Mouse (Mus musculus) T-helper 1 cell (primary cell): Measurements from ENCODE around the gene Nabp1.

ENCODE experiments used
- in situ Hi-C: fragments of 300-600 bp; cut with MboI, MseI; formaldehyde crosslinking; loops from one replicate; pipeline ENCODE4 v1.15.1; 2025; ENCODE audit warnings: high pct_unique_total_duplicates

Gene Nabp1

DNA sequence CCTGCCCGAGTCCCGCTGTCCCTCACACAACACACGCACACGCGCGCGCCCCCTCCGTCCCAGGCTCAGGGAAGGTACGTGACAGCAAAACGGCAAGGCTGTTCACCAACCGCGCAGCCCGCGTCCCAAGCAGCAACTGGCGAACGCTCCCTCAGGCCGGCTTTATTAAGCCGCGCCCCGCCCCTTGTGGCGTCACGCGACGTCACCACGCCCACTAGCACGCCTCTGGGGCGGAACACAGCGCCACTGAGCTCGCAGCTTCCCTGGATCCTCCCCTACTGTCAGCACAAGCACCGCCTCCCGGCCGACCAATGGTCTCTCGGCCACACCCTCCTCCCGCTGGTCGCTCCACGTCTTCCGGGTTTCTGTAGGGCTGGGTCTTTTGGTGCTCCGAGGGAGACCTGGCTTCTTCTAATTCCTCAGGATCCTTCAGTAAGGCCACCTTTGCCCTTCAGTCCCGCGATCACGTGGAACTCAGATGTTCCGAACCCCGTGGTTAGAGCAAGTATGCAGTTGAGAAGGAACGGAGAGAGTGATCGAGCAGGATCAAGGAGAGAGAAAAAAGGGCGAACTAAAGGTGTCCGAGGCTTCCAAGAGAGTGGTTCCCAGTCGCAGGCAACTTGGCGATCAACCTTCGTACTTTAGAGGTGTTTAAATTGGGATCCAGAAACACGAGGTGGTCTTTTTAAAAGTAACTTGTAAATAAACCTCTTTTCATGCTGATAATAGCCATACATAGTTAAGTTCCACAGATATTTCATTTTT is at the start of gene Nabp1:
Gene Nabp1, minus strand, starts transcription at position 164 of the 765 bp plus-strand sequence.
- in situ Hi-C loops, result no loop called here

DNA sequence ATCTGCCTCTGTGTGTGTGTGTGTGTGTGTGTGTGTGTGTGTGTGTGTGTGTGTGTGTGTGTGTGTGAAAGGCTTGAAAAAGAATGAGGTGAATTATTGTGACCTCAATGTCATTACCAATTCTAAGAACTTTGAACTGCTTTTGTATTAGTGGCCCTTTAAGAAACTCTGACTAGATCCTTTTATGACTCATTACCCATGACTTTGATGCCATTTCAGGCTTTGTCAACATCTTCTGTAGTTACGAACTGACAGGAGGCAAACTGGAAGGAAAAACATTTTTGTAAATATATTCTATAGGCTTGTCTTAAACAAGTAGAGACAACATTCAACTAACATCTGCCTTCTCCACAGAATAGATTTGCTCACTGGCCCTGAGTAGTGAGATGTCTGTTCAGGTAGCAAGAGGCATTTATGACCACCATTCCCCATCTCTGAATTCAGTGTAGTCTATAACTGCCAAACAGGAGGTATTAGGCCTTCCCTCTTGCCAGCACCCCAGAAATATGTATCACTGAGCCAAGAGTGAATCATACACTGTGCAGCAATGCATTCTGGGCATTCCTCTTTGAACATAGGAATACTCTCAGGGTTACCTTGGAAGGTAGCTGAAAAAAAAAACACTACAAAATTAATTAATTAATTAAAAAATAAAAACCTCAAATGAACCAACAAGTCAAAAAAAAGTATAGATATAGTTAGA is 47.5 kb upstream of the Nabp1 start:
- in situ Hi-C loops, result loop anchor here (10.0 kb wide), 1 partner anchor 59 kb away; no protein-coding TSS in a partner anchor

DNA sequence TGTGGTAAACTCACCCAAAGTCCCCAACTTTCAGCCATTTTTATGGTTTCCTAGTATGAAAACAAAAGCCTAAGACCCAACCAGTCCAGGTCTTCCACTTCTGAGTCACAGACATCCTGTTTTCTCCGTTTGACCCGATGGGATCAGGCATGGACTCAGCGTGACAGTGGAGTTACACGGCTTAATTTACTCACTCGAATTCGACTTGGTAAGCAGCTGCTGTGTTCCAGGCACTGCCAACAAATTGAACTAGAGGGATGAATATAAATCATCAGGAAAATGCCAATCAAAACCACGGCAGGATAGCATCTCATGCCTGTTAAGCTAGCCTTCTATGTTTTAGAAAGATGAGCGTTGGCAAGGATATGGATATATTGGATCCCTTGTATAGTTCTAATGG is 43.4 kb upstream of the Nabp1 start:
- in situ Hi-C loops, result loop anchor here (10.0 kb wide), 1 partner anchor 63 kb away; no protein-coding TSS in a partner anchor

DNA sequence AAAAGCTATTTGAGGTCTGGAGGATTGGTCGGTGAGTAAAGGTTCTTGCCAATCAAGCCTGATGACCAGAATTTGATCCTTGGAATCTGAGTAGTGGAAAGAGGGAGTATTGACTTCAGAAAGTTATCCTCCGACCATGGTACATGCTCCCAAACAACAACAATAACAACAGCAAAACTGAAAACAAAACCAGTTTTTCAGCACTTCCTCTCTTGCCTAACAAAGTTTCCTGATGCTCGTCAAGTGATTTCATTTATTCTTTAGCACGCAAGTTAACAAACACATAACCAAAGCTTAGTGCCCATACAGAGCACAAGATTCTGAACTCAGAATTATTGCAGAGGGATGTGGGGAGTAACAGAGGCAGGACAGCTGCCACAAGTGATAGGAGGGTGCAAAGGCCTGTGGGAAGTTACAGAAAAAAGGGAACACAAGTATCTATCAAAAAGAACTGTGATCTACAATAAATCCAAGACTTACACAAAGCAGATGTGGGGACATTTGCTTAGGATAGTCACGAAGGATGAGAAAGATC is 42.1 kb upstream of the Nabp1 start:
- in situ Hi-C loops, result loop anchor here (10.0 kb wide), 1 partner anchor 64 kb away; no protein-coding TSS in a partner anchor

DNA sequence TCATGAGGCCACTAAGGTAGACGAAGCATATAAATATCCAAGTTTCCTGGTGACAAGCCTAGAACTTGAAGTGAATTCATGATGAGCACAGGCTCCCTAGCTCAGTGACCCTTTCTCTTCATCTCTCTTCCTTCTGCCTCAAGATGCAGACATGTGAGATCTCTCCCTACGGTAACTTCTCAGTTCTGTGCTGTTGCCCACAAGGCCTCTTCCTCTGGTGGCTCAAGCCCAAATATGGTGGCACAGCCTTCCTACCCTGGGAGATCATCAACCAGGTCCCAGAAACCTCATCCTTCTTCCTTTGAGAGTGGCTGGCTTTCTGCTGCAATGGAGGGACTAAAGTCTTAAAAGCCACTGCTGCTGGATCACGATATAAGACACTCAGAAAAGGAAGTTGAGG is 40.9 kb upstream of the Nabp1 start:
- in situ Hi-C loops, result loop anchor here (5.0 kb wide), 1 partner anchor 37 kb away; no protein-coding TSS in a partner anchor

DNA sequence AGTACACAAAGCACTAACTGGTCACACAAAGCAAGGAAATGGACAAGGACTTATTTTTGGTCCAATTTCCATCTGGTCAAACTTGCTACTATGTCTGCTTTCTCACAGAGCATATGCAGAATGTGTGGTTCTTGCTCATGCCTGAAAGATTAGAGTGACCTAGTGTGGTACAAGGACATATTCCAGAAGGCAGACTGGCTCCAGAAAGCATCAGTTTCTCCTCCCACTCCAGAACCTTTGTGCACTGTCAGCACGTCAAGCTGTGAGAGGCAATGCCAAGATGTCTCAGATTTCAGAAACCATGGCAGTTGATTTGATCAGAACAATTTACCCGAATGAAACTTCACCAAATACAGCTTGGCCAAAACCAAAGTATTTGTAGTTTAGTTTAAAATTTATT is 37.4 kb upstream of the Nabp1 start:
- in situ Hi-C loops, result loop anchor here (5.0 kb wide), 1 partner anchor 33 kb away; no protein-coding TSS in a partner anchor

- in situ Hi-C loops, result loop anchor here (5.0 kb wide), 1 partner anchor 33 kb away; no protein-coding TSS in a partner anchor
These were observed 36.8 kb upstream of the Nabp1 start for GRCm38 (mm10) chr1:51515041-51515440.

DNA sequence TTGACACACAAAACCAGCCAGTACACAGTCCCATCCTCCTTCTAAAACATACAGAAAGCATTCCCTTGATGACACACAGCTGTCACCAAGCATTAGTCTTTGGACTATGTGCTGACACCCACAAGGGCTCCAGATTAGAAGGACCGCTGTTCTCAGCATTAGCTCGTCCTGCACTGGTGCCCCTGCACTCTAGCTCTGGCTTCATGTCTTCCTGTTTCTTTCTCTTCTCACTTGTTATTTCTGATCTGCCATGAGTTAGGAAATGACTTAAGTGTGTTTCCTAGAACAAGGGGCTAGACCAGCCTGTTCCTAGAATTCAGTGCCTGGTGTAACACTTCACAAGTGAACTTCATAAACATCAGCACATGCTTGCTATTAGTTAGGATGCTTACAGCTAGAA is 36.2 kb upstream of the Nabp1 start:
- in situ Hi-C loops, result no loop called here

DNA sequence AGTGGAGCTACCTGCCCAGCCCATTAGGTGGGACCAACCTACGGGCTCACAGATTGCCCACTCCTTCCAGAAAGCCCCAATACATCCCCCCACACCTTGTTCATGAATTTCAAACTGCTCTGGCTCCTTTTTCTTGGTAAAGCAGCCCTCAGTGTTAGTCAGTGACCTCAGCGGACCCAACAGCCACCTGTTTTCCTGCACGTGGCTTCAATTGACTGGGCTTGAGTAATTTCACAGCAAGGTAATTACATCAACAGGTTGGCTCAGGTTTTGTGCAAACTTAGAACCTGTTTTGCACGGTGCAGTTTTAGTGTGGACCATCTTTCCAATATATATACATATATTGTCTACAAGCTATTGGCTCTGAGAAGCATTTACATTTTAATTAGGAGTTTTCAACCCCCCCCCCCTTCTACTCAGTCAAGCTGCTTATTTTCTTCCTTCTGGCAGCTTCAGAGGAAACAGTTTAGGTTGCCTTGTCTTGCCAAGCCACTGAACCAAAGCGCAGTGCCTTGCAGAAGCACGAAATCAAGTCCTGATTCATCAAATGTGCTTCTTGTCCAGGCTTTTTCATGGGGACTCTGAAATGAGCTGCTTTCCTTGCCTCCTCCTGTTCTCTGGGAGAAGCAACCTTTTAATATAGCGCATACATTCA is 35.0 kb upstream of the Nabp1 start:
- in situ Hi-C loops, result no loop called here

DNA sequence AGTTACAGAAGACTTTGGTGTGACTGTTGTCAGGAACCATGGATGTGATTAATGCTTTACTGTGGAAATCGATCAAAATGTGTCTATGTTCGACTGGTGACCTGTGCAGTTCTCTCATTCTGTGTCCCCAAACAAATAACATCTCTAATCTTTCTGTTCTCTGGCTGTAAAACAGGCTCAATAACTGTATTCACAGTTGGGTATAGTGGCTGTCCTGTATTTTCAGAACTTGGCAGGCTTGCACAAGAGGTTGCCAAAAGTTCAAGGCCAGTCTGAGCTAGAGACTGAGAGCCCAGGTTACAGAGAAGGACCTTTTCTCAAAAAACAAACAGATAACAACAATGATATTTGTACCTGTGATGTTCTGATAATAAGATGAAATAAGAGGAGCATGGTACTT is 34.1 kb upstream of the Nabp1 start:
- in situ Hi-C loops, result no loop called here

DNA sequence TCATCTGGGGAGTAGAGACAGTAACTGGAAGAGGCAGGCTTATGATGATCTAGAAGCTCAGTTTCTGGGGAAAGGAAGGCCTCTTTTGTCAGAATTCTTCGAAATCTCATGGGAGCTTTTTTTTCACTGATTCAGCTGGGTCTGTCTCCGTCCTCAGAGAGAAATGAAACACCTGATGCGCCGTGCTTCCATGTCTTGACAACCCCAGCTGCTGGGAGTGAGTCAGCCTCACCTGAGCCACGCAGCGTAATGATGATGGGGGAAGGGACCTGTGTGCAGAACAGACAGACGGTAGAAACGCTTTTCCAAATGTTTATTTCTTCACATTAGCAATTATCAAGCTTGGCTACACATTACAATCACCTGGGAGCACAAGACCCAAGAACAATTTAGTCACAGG is 31.6 kb upstream of the Nabp1 start:
- in situ Hi-C loops, result no loop called here

DNA sequence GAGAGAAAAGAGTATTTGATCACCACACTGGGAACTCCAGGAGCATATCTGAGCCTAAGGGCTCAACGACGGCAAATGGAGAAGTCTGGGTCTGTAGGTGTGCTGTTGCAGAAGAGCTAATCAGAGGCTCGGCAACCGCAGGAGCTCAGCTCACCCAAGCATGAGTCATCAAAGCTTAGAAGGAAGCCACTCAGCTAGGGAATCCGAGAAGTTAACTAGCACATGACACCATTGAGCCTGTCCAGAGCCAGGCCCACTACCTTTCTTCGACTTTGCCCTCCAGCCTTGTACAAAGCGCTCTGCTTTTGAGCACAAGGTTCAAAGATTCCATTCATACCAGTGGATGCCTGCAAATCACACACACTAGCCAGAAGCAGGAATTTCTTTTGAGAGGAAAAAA is 30.9 kb upstream of the Nabp1 start:
- in situ Hi-C loops, result no loop called here

- in situ Hi-C loops, result no loop called here
These were observed 30.3 kb upstream of the Nabp1 start for GRCm38 (mm10) chr1:51508543-51508942.

- in situ Hi-C loops, result no loop called here
These were observed 29.2 kb upstream of the Nabp1 start for GRCm38 (mm10) chr1:51507436-51507835.

GRCm38 (mm10) chr1:51506236-51506635 is 28.0 kb upstream of the Nabp1 start:
- in situ Hi-C loops, result no loop called here

- in situ Hi-C loops, result no loop called here
These were observed 27.4 kb upstream of the Nabp1 start for GRCm38 (mm10) chr1:51505632-51506031.

DNA sequence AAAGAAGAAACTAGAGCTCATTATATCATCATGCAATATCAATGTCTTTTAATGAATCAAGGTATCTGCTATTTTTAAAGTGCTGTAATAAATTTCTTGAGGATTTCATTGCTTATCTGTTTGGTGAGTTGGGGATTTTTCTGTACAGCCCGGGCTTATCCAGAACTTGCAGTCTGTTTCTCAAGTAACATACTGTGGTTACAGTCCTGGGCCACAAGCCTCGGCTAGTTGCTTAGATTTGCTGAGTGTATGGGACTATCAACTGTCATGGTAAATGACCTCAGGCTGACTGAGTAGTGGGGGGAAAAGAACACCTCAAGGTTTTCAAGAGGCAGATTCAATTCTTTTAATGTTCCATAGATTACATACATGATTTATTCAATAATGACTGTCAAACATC is 24.8 kb upstream of the Nabp1 start:
- in situ Hi-C loops, result no loop called here

GRCm38 (mm10) chr1:51502353-51502752 is 24.1 kb upstream of the Nabp1 start:
- in situ Hi-C loops, result no loop called here

GRCm38 (mm10) chr1:51501251-51501650 is 23.0 kb upstream of the Nabp1 start:
- in situ Hi-C loops, result no loop called here

GRCm38 (mm10) chr1:51498601-51499098 is 20.4 kb upstream of the Nabp1 start:
- in situ Hi-C loops, result loop anchor here (10.0 kb wide), 1 partner anchor 426 kb away; no protein-coding TSS in a partner anchor

DNA sequence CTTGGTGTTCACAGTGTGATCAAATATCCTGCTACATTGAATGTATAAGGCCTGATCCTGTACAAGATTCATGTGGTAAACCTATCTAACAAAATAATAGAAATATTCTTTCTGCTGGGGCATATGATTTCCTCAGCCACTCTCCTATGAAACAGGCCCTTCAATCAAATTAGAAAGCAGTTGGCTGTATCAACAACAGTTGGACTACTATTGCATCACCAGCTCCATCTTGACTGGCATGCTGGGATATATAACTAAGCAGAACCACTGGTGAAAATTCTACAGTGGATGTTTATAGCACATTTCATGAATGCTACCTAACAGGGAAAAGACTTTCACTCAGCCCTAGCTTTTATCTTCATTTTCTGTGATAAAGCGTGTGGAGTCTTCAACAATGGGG is 17.9 kb upstream of the Nabp1 start:
- in situ Hi-C loops, result loop anchor here (10.0 kb wide), 1 partner anchor 429 kb away; no protein-coding TSS in a partner anchor
